Mouse (Mus musculus) limb, embryonic 10.5 days (tissue): ENCODE data around the gene Dytn. TPM values are rescaled to one million over a fixed set of nuclear protein-coding genes. Genes with fewer than 3 reads are reported as not detected.

ENCODE experiments used
- DNase-seq: peaks from one replicate; pipeline ENCODE4 v3.0.0-alpha.2; 2017; ENCODE audit warnings: low spot score
- H3K27ac ChIP-seq: fragments of 300-500 bp; sonication (generic); 2 replicates; pipeline ENCODE4 v1.5.1; 2016; ENCODE audit warnings: mild to moderate bottlenecking
- H3K27me3 ChIP-seq: fragments of 300-500 bp; sonication (generic); 2 replicates; pipeline ENCODE4 v1.6.1; 2016; ENCODE audit warnings: low read depth, mild to moderate bottlenecking; ENCODE audit not compliant: poor library complexity, severe bottlenecking
- H3K36me3 ChIP-seq: fragments of 300-500 bp; sonication (generic); 2 replicates; pipeline ENCODE4 v1.6.1; 2016; ENCODE audit warnings: mild to moderate bottlenecking, moderate library complexity
- H3K4me1 ChIP-seq: fragments of 300-500 bp; sonication (generic); 2 replicates; pipeline ENCODE4 v1.6.1; 2016
- H3K4me3 ChIP-seq: fragments of 300-500 bp; sonication (generic); 2 replicates; pipeline ENCODE4 v1.5.1; 2016; ENCODE audit warnings: mild to moderate bottlenecking, moderate library complexity
- H3K9me3 ChIP-seq: fragments of 300-500 bp; sonication (generic); replicated peaks from 2 replicates; pipeline ENCODE4 v1.6.1; 2016; ENCODE audit warnings: mild to moderate bottlenecking
- WGBS: fragments of 180-500 bp; shearing (Covaris S2); methylation state at CpG from one replicate; pipeline ENCODE4 v1.1.7; 2016; 5-methylcytosine and 5-hydroxymethylcytosine counted together
- polyA plus RNA-seq: library from polyadenylated mRNA; unstranded; fragments of >200 nt; fragmentation: Nextera tagmentation; extraction: Ambion mirVana; gene quantifications from 2 replicates; pipeline ENCODE4 v1.2.1, GENCODE M21; 2016

Gene Dytn
- polyA plus RNA-seq, 1 experiment from 2014 or later: not detected

GRCm38 (mm10) chr1:63573432-63573831 is 113.3 kb downstream of the Dytn start:
- WGBS: 77% methylated on average over 6 of the region's 6 CpGs
- Histone ChIP-seq H3K4me1 (peaks cover 27% of the 10 kb centered on the region), H3K27ac (0 out of 2 replicates have a peak overlapping the region, but pooled peaks have one; percentile 14)

More at GRCm38 (mm10) chr1:63573432-63573831, 113.3 kb downstream of the Dytn start:
- H3K27me3 ChIP-seq: no peaks in the 10 kb centered on the region
- no peak overlapping the region for H3K4me3 ChIP-seq
- H3K9me3 ChIP-seq: no peaks in the 10 kb centered on the region
- H3K36me3 ChIP-seq: no peaks in the 10 kb centered on the region
- DNase-seq: peak; percentile 68

Other genes with a start within 250 kb of the Dytn start
- gene Adam23, start 241.0 kb downstream of the Dytn start, polyA plus RNA-seq: 1.6 and 3.1 TPM in 2 replicates
- gene Gm39653, start 71.0 kb downstream of the Dytn start, polyA plus RNA-seq: not detected in 2 replicates
- gene Mdh1b, start 43.4 kb upstream of the Dytn start, polyA plus RNA-seq: 0.08 and 0.19 TPM in 2 replicates
- 69.8 and 70.8 TPM in 2 replicates for gene Fastkd2, start 43.7 kb upstream of the Dytn start, polyA plus RNA-seq
- gene 4933402D24Rik, start 82.3 kb upstream of the Dytn start, polyA plus RNA-seq: 0.13 TPM in 1 of 2 replicates, not detected in the other